Mouse (Mus musculus) testis, adult 2 months (tissue): ENCODE data around the gene Ppp1r15b.

Source experiments
- CTCF ChIP-seq: fragments of 200-500 bp; IDR thresholded peaks from 2 replicates; pipeline ENCODE4 v1.5.1; 2012; ENCODE audit warnings: low read depth, mild to moderate bottlenecking, inconsistent platforms, low read length, moderate library complexity; ENCODE audit not compliant: control insufficient read depth, insufficient read depth, insufficient replicate concordance
- POLR2A ChIP-seq: fragments of 200-500 bp; IDR thresholded peaks from 2 replicates; pipeline ENCODE4 v1.6.1; 2012; ENCODE audit warnings: low read depth, mild to moderate bottlenecking, inconsistent platforms, low read length, moderate library complexity; ENCODE audit not compliant: control insufficient read depth

- TF ChIP-seq POLR2A (no peak), CTCF (no peak)
Measured at GRCm38 (mm10) chr1:133178732-133179440, 47.9 kb downstream of the Ppp1r15b start.
